Comparison of ENCODE assay signal across 9 mouse cellular contexts in the genomic region with DNA sequence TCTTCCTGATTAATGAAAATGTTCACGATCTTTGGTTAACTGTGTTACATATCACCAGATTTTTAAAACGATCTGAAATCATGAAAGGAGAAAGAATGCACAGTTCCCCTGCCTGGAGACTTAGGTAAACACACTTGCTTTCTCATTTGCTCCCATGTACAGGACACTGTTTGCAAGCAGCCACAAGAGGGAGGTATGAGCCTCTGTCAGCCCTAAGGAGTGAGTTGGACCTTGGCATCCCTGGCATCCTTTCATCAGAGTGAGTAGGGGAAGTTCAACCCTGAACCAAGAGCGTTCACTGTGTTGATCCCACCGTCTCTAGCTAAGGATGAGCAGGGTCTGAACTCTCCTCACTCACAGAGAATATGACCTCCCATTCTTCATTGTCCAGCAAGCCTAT. TPM values are rescaled to one million over a fixed set of nuclear protein-coding genes. Genes with fewer than 3 reads are reported as not detected.
DNase-seq lines count a peak whose midpoint lies in the region; ATAC-seq and TF ChIP-seq lines count a peak whose summit lies in the region.
"Had no signal": no experiment of that assay in that cellular context is flagged by ENCODE, and none has a peak within 500 bp of the region (broad histone marks: within the 10 kb centered on the region; RNA-seq: fewer than 3 reads in every experiment).

No protein-coding gene starts in this region.

- no peak overlapping the region for H3K4me3 ChIP-seq in liver, embryonic 14.5 days (ENCODE audit: insufficient read depth in 1 of 2, low read depth in 2 of 2, low read length in 2 of 2)
- H3K4me3 ChIP-seq in liver, embryonic 11.5 days (ENCODE audit: low read depth, low read length): no peak overlapping the region
- H3K4me3 ChIP-seq in forebrain, embryonic 11.5 days (ENCODE audit: low read depth, low read length): no peak overlapping the region

- H3K4me1 ChIP-seq in liver, embryonic 14.5 days (replicated peaks; ENCODE audit: control insufficient read depth in 2 of 2, insufficient read depth in 2 of 2, low read length in 1 of 2): no peaks in the 10 kb centered on the region
- no peaks in the 10 kb centered on the region for H3K4me1 ChIP-seq in liver, embryonic 11.5 days (replicated peaks; ENCODE audit: control insufficient read depth, insufficient read depth, low read length)
- H3K4me1 ChIP-seq in forebrain, embryonic 11.5 days (replicated peaks; ENCODE audit: control insufficient read depth, insufficient read depth, low read length): no peaks in the 10 kb centered on the region

- DNase-seq in cerebellum, adult 9-10 months: peak; percentile 11
- DNase-seq in cerebellum, postnatal 25 days: no peak
- DNase-seq in liver, embryonic 14.5 days (ENCODE audit: low read depth in 3 of 3, low spot score in 3 of 3): no peak
- DNase-seq in liver, embryonic 11.5 days (ENCODE audit: low spot score): no peak
- DNase-seq in heart, postnatal 4 days: peak; percentile 42
- DNase-seq in lung, postnatal 14 days: peak; percentile 52
- no peak for DNase-seq in forebrain, embryonic 11.5 days (ENCODE audit: low spot score)
- DNase-seq in frontal cortex, postnatal 14 days (ENCODE audit: low spot score in 2 of 2): no peak

- 29% methylated on average over 4 of the region's 4 CpGs for WGBS in liver, embryonic 14.5 days (ENCODE audit: insufficient replicate concordance)
- WGBS in liver, embryonic 11.5 days: 56% methylated on average over 4 of the region's 4 CpGs
- WGBS in forebrain, embryonic 11.5 days: 77% methylated on average over 4 of the region's 4 CpGs

- ATAC-seq in liver, embryonic 14.5 days (ENCODE audit: insufficient read depth): no peak
- ATAC-seq in liver, embryonic 11.5 days (replicated peaks; ENCODE audit: low FRiP score): no peak
- ATAC-seq in forebrain, embryonic 11.5 days (replicated peaks; ENCODE audit: low FRiP score): no peak

- no peak overlapping the region for H3K4me2 ChIP-seq in liver, embryonic 14.5 days (ENCODE audit: low read depth)
- H3K4me2 ChIP-seq in liver, embryonic 11.5 days: no peak overlapping the region
- H3K4me2 ChIP-seq in forebrain, embryonic 11.5 days (ENCODE audit: low read depth, low read length, severe bottlenecking): no peak overlapping the region

- peak; percentile 41 for TF ChIP-seq CTCF in liver, embryonic 14.5 days (IDR thresholded peaks at IDR 0.05; ENCODE audit: low read depth)

- H3K27me3 ChIP-seq in liver, embryonic 14.5 days (ENCODE audit: control insufficient read depth, insufficient read depth, low read length): no peaks in the 10 kb centered on the region
- H3K27me3 ChIP-seq in liver, embryonic 11.5 days (replicated peaks; ENCODE audit: control insufficient read depth, insufficient read depth, low read length): no peaks in the 10 kb centered on the region
- H3K27me3 ChIP-seq in forebrain, embryonic 11.5 days (ENCODE audit: control insufficient read depth, insufficient read depth, low read length): no peaks in the 10 kb centered on the region

- no peaks in the 10 kb centered on the region for H3K36me3 ChIP-seq in liver, embryonic 14.5 days (replicated peaks; ENCODE audit: control insufficient read depth, insufficient read depth, low read depth)
- H3K36me3 ChIP-seq in liver, embryonic 11.5 days (ENCODE audit: control insufficient read depth, insufficient read depth, low read length): no peaks in the 10 kb centered on the region
- H3K36me3 ChIP-seq in forebrain, embryonic 11.5 days (ENCODE audit: control insufficient read depth, insufficient read depth, low read length): no peaks in the 10 kb centered on the region

- H3K27ac ChIP-seq in liver, embryonic 14.5 days: no peak overlapping the region
- no peak overlapping the region for H3K27ac ChIP-seq in liver, embryonic 11.5 days (ENCODE audit: low read depth, low read length)
- H3K27ac ChIP-seq in forebrain, embryonic 11.5 days (ENCODE audit: low read depth, low read length): no peak overlapping the region

- TF ChIP-seq EP300 in liver, embryonic 14.5 days (IDR thresholded peaks at IDR 0.05; ENCODE audit: low read depth): no peak

- no peaks in the 10 kb centered on the region for H3K9me3 ChIP-seq in liver, embryonic 14.5 days (ENCODE audit: control insufficient read depth, low read length)
- no peaks in the 10 kb centered on the region for H3K9me3 ChIP-seq in liver, embryonic 11.5 days (ENCODE audit: control insufficient read depth, low read length)
- no peaks in the 10 kb centered on the region for H3K9me3 ChIP-seq in forebrain, embryonic 11.5 days (ENCODE audit: control insufficient read depth, low read length)

- H3K9ac ChIP-seq in liver, embryonic 14.5 days (replicated peaks): no peak overlapping the region
- no peak overlapping the region for H3K9ac ChIP-seq in liver, embryonic 11.5 days (ENCODE audit: low read depth, low read length)
- no peak overlapping the region for H3K9ac ChIP-seq in forebrain, embryonic 11.5 days (ENCODE audit: low read length)

RNA-seq across cellular contexts. Expression of a gene that starts 18.0 kb away (rescaled TPM):
- polyA plus RNA-seq in liver, embryonic 14.5 days (2012; rRNA removed): 0.81 and 1.4 TPM in 2 replicates
- 1.0 and 1.2 TPM in 2 replicates for polyA plus RNA-seq in liver, embryonic 14.5 days (2014; fragmentation: Nextera tagmentation; extraction: Ambion mirVana)
- polyA plus RNA-seq in liver, embryonic 11.5 days (2014; fragmentation: Nextera tagmentation; extraction: Ambion mirVana): 5.6 and 6.8 TPM in 2 replicates
- 100 to 1,000 TPM; 242 to 250 TPM for total RNA-seq in heart, postnatal 4 days (2021)
- 23.3 and 24.1 TPM in 2 replicates for polyA plus RNA-seq in forebrain, embryonic 11.5 days (2014; fragmentation: Nextera tagmentation; extraction: Ambion mirVana)

RNA-seq across cellular contexts. Expression of a gene that starts 39.0 kb away (rescaled TPM):
- polyA plus RNA-seq in liver, embryonic 14.5 days (2012; rRNA removed): not detected in 2 replicates
- polyA plus RNA-seq in liver, embryonic 14.5 days (2014; fragmentation: Nextera tagmentation; extraction: Ambion mirVana): not detected in 2 replicates
- not detected in 2 replicates for polyA plus RNA-seq in liver, embryonic 11.5 days (2014; fragmentation: Nextera tagmentation; extraction: Ambion mirVana)
- total RNA-seq in heart, postnatal 4 days (2021): not detected
- polyA plus RNA-seq in forebrain, embryonic 11.5 days (2014; fragmentation: Nextera tagmentation; extraction: Ambion mirVana): not detected in 2 replicates
- polyA plus RNA-seq: liver, embryonic 16.5 days had no signal

RNA-seq across cellular contexts. Expression of a gene that starts 54.1 kb away (rescaled TPM):
- not detected in 2 replicates for polyA plus RNA-seq in liver, embryonic 14.5 days (2012; rRNA removed)
- polyA plus RNA-seq in liver, embryonic 14.5 days (2014; fragmentation: Nextera tagmentation; extraction: Ambion mirVana): not detected in 2 replicates
- polyA plus RNA-seq in liver, embryonic 11.5 days (2014; fragmentation: Nextera tagmentation; extraction: Ambion mirVana): not detected in 2 replicates
- total RNA-seq in heart, postnatal 4 days (2021): not detected
- not detected in 2 replicates for polyA plus RNA-seq in forebrain, embryonic 11.5 days (2014; fragmentation: Nextera tagmentation; extraction: Ambion mirVana)
- polyA plus RNA-seq: liver, embryonic 16.5 days had no signal

Comparison
In these comparisons a context has a peak if more than half of its experiments do, and no peak if none do; other contexts are left out.
1. DNase-seq: peak in cerebellum, adult 9-10 months (single experiment), heart, postnatal 4 days (single experiment) and lung, postnatal 14 days (single experiment); none in cerebellum, postnatal 25 days (0 of 2), liver, embryonic 14.5 days (0 of 3), liver, embryonic 11.5 days (single experiment), forebrain, embryonic 11.5 days (single experiment) and frontal cortex, postnatal 14 days (0 of 2).